Mouse (Mus musculus) kidney, adult 2 months (tissue): Measurements from ENCODE around the gene Gm14190.

Experiments used
- CTCF ChIP-seq: fragments of 200-500 bp; conservative IDR thresholded peaks from 2 replicates; pipeline ENCODE4 v1.5.1; 2011; ENCODE audit warnings: low read depth, mild to moderate bottlenecking, control low read depth, low read length, moderate library complexity, mixed read lengths; ENCODE audit not compliant: insufficient read depth, insufficient read length
- POLR2A ChIP-seq: fragments of 200-500 bp; IDR thresholded peaks from one replicate; pipeline ENCODE4 v1.6.1; 2011; ENCODE audit warnings: low read depth, low read length, control low read depth

DNA sequence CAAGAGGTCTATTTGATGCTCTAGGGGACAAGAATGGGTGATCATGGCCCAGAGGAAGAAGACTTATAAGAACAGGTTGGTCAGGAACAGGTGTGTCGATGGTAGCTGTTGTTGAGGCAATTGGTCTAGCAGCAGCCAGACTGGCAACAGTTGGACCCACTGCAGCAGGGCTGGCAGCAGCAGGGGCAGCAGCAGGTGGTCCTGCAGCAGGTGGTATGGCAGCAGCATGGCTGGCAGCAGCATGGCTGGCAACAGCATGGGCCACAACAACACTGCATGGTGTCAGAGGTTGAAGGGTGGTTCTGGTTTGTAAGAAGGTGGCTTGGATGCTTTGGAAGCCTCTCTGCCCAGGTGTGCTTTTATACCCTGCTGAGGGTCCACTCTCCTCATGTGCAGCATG is at the start of gene Gm14190:
- TF ChIP-seq CTCF = no peak
- no peak for TF ChIP-seq POLR2A
